Mouse (Mus musculus) fibroblast of lung, adult 2 months (primary cell): Measurements from ENCODE around the gene Gm17545.
A peak's percentile ranks its signal among the peaks of the same experiment; 100 is the strongest.

Experiments used
- DNase-seq: peaks from one replicate; pipeline ENCODE4 v3.0.0-alpha.2; 2011; ENCODE audit warnings: low read depth

The Gm17545 gene

DNA sequence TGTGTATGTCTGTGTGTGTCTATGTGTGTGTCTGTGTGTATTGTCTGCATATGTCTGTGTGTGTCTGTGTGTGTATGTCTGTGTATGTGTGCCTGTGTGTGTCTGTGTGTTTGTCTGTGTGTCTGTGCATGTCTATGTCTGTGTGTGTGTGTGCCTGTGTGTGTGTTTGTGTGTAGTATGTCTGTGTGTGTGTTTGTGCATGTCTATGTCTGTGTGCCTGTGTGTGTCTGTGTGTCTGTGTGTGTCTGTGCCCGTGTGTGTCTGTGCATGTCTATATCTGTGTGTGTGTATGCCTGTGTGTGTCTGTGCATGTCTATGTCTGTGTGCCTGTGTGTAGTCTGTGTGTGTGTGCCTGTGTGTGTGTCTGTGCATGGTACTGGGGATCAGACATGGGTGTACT, 9.0 kb upstream of the Gm17545 start:
- no peak for DNase-seq

DNA sequence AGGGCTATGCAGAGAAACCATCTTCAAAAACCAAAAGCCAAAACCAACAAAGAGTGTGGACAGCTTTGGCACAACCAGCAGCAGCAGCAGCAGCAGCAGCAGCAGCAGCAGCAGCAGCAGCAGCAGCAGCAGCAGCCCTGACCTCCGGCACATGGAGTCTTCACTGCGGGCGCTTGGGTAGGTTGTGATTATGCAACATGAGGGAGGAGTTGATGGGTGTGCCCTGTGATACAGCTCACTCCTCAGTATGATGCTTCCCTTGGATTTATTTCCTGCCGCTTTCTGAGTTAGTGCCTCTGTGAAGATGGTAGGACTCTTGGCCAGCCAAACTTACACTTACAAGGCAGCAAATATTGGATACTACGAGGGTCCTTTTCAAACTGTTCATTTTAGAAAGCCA, 6.9 kb upstream of the Gm17545 start:
- no peak for DNase-seq

DNA sequence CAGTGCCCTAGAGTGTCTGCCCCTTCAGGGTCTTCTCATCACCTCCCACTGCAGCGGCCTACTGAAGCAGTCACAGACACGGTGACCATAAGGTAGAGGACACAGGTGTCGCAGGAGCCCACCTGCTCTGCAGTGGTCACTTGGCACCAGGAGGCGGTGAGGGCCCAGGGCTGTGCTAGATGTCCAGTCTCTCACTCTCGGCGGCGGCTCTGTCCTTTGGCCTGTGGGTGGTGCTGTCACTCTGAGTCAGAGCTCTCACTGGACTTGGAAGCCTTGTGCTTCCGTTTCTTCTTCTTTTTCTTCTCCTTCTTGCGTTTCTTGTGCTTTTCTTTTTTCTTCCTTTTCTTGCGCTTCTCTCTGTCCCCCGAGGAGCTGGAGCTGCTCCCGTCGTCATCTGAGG, 5.7 kb upstream of the Gm17545 start:
- no peak for DNase-seq

DNA sequence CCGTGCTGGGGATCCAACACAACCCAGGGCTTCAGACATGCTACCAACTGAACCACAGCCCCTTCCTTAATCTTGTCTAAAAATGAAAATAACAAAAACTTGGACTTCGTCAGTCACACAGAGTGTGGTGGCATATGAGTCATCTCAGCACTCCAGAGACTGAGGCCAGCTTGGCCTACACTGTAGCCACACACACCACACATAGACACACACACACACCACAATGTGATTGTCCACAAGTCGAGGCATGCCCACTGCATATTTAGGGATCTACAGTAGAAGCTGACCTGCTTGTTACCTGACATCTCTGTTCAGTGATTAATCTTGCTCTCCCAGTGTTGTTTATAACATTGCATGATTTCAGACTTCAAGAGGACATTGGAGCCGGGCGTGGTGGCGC, 4.9 kb upstream of the Gm17545 start:
- no peak for DNase-seq

DNA sequence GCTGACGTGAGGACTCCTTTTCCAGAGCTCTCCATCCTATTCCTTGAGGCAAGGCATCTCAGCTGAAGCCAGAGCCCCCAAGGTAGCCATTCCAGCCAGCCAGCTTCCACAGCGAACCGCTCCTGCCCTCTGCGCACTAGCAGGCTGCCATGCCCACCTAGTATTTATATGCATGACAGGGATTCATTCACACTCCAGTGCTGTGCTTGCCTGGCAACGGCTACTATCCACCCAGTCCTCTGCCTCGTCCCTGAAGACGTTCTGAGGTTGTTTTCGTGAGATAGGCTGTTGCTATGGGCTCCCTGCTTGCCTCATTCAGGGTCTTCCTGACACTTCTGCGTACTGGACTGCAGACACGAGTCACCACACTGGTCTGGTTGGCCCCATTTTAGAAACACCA, 1.4 kb upstream of the Gm17545 start:
- DNase-seq = no peak

DNA sequence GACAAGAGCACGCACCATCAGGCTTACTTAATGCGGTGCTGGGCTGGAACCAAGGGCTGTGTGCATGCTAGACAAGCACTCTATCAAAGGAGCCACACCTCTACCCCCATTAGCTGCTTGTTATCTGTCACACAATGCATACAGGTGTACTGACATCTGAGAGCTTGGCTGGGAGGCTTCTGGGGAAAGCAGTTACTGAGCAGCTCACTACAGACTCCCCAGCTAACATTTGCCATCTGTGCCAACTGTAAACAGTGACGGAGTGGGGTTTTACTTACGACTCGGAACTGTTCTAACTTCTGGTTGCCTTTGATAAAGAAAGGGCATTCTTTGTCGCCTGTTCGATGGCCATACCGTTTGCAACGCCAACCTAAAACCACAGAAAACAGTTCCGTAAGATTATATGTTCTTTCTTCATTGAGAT, 577 bp upstream of the Gm17545 start:
- no peak for DNase-seq

DNA sequence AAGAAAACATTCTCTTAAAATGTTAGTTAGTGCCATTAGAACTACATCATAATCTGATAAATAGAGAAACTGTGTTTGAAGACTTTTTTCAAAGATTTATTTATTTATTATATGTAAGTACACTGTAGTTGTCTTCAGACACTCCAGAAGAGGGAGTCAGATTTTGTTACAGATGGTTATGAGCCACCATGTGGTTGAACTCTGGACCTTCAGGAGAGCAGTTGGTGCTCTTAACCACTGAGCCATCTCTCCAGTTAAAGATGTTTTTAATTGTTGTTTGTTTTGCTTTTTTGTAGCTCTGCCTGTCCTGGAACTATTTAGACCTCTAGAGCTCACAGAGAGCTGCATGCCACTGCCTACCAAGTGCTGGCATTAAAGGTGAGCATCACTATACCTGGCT, 951 bp downstream of the Gm17545 start:
- no peak for DNase-seq

DNA sequence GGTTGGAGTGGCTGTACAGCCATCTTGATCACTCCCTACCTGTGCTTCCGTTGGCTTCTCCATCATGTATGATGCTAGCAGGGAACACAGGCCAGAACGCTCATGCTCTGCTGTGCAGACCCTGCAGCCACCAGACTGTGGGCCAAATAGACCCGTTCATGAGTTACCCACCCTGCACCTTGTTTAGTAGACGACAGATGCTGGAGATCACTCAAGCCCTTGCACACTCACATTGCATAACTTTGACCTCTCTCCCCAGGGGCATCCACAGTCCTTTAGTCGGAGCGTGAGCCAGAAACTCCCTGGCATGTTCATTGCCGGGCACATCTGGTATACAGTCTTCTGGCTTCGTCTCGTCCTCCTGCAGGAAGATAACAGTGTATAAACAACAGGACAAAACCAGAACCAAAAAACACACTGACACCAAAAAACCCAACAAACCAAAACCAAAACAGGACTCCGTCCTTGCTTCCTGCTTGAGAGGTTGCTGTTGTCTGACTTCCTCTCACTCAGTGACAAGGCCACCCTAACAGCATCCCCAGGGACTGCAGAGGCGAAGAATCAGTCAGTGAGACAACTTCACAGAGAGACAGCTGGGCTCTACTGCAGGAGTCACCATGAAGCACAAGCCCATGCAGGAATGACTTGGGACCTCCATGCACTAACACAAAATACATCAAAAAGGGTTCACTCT, 3.2 kb downstream of the Gm17545 start:
- DNase-seq = no peak

DNA sequence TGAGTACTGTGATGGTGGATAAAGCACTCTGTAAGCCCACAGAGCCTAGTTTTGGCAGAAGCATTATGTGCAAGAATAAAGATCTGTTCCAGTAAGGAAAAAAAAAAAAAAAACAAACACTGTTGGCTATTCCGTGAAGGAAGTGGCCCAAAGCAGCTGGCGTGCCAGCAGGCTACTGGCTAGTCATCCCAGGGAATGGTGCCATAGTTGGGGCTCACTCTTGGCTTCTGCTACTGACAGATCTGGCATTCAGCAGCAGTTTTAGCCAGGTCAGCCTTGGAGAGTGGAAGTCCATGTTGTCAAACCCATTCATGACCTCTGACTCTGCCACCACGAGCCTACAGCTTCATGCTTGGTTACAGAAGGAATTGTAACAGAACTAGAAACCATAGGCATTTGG, 7.9 kb downstream of the Gm17545 start:
- DNase-seq = peak; percentile 94

DNA sequence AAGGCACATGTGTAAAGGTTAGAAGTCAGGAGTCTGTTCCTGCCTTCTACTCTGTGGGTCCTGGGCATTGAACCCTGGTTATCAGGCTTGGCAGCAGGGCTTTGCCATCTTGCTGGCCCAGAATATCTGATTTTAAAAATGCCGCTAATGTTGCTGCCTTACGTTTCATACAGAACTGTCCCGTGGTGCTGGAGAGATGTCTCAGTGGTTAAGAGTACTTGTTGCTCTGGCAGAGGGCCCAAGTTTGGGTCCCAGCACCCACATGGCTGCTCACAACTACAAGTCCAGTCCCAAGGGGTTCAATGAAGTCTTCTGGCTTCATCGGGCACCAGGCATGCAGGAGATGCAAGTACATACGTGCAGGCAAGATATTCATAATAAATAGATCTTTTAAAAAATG, 12.1 kb downstream of the Gm17545 start:
- DNase-seq = no peak

DNA sequence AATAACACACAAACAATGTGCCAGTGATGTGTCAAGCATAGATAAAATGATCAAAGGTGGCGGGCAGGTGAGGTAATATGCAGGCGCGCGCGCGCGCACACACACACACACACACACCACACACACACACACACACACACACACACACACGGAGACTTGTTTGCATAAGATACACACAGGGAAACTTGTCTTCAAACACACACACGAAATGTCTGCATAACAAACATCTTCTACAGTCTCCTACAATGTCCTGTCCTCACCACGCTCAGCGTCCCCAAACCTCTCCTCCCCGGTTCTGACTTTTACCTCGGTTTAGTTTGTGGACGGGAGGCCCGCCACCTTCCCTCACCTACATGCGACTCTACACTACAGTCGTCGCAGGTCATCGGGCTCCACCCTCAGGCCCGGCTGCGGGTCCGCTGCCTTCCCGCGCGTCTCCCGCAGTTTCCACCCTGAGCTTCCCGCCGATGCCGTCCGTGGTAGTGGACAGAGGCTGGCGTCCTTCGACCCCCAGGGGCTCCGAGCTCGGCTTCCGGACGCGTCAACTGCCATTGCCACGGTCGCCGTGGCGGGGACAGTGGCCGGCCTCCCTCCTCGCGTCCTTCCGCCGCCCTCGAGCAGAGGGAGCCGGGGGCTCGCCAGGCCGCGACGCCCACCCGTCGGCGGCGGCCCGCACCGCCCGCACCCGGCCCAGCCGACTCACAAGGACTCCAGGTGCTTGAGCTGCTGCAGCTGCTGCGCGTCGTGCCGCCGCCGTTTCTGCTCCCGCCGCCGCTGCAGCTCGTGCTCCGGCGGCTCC, 13.5 kb downstream of the Gm17545 start:
- DNase-seq = no peak

DNA sequence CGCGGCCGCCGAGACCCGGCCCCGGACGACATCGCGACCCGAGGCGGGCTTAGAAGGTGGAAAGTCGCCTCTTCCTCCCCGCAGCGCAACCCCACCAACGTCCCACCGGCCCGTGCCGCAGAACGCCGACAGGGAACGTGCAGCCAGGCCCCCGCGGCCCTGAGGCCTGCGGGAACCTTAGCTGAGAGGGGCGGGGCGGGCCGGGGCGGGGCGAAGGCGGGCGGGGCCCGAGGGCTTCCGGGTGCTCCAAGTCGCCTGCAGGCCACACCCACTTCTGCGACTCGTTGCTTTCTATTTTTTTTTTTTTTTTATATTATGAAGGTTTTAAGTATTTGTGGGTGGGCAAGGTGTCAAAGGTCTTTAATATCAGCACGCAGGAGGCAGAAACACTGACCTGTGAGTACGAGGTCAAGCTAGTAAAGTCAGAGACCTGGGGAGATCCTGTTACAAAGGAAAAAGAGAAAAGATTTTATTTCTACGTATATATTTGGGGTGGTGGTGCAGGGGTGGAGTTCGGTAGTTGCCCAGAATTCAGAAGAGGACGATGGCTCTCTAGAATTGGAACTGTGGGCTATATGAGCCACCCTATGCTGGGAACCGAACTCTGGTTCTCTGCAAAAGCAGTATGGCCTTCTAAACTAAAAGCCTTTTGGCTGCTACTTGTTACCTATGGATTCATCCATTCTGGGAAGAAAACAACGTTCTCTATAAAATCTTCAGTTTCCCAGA, 14.2 kb downstream of the Gm17545 start:
- no peak for DNase-seq

DNA sequence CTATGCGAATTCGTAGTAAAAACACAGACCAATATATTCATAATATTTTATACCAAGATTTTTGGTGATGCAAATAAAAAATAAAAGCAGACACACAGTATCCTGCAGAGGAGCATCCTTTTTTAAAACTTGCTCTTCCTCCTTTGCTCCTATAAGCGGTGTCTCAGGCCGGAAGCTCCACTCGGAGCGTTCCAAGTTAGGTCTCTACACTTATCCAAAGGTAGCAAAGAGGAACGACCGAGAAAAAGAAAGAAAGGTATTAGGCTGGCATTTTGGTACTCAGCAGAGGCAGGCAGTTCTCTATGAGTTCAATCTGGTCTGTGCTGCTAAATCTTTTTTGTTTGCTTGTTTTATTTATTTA, 14.8 kb downstream of the Gm17545 start:
- DNase-seq = no peak

DNA sequence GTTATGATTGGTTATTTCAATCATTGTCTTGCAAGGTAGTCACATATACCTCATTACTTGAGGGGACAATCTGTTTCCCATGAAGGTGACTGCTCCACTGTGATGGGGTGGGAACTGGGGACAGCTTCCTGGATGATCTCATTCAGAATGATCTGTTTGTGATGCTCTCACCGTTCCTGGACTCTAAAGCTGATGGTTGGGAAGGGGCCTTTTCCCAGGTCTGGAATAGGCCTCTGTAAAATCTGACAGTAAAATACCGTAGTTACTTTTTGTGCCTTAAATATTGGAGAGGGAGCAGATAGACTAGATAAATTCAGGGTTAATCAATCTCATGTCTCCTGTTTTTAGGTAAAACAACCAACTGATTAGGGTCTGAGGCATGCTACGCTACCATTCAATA, 15.6 kb downstream of the Gm17545 start, which contains the start of gene Rp9:
Gene Rp9, minus strand, starts transcription at position 101 of the 400 bp plus-strand sequence.
- no peak for DNase-seq

DNA sequence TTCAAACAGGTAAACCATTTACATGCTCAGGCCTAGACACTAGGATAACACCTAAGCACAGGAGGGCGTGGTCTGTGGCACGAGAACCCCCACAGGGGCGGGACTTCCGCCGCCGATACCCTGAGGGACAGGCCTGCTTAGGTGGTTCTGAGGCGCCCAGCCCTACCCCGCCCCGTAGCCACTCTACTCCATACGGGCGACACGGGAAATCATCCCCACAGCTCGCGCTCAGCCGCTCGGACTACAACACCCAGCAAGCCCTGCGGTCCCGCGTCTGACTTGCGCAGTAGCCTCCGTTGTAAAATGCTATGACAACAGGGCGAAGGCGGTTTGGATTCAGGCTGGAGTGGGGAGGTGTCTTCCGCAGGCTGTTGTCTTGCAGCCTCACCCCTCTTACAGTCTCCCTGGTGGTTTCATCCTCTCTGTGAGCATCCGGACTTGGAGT, 21.4 kb downstream of the Gm17545 start, which contains the start of gene Bbs9:
Gene Bbs9, plus strand, starts transcription at position 292 of the 445 bp plus-strand sequence.
- peak; percentile 76 for DNase-seq

DNA sequence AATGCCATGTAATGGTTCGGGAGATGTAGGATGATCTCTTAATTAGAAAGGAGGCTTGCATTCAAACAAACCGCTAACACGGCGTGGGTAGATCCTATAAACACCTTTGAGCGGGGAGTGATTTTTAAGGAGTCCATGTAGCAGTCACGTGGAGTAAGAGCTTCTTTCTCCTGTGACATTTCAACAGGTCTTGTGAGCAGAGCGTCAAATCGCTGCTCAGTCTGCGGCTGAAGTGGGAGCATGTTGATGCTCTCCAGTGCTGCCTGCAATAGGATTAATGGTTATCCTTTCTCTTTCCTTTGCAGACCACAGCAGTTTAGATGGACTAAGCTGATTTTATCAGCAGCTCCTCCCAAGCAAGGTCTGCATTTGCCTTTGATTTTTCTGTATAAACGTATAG, 22.2 kb downstream of the Gm17545 start:
- DNase-seq = no peak

DNA sequence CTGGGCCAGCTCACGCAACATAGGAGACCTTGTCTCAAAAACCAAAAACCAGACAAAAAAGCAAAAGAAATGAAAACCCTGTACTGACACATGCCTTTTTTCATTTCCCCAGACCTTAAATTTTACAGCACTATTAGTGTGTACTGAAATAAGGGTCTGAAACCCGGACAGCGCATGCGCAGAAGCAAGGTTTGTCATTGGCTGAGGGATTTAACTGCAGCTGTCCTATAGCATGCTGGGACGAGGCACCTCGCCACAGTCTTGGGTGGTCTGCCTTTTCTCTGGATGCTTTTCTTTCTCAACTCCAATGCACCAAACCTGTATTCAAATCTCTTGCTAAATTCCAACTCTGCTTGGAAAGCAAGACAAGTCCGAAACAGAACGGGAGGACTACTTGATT, 24.9 kb downstream of the Gm17545 start:
- no peak for DNase-seq

DNA sequence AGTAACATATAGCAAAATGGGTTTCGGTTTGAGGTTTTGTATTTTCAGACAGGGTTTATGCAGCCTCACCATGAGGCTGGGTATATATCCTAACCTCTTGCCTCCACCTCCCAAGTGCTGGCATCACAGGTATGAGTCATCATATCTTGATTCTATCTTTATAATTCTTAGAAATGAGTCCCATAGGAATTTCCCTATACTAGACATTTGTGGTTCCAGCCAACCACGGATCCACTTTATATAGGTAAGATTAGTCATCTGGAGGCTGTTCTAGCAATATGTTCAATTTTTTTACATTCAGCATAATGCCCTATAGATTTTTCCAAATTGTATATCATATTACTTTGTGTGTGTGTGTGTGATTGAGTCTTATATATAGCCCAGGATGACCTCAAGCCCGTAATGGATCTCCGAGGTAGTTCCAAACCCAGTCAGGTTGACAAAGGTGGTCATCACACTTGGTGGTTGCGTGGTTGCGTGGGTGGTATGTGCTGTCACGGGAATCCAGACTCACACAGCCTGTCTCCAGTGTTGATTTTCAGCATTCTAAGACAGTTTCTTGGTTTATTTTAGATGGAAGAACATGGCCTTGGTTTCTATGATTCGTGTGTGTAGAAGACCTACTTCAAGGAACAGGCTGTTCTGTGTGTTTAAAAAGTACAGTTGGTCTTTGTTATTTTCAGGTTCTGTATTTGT, 29.9 kb downstream of the Gm17545 start:
- no peak for DNase-seq

DNA sequence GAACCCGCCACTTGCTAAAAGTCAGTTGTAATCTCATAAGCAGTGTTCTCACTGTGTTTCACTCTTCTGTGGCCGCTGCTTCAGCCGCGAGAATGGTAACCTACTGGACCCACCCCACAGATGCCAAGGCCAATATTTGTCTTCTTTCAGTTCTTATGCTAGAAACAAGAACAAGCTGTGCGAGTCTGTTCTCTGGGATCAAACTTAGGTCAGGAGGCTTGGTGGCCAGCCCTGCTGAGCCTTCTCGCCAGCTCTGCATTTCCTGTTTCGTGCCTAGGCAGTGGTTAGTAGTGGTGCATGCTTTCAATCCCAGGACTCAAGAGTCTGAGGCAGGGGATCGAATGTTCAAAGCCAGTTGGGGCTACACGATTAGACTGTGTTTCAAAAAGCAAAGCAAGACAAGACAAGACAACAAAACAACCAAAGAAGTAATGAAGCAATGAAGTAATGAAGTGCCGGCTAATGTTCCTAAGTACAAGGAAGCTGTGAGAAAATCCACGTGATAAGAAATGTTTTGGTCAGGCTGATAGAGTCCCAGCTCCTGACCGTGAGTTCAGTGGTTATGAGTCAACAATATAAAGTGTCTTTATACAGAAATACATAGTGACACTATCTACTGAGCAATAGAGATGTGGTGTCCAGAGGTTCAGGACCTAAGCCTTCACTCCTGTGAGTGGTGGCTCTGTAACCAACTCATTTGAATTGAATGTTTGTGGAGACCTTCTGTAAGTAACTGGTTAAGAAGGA, 30.6 kb downstream of the Gm17545 start:
- DNase-seq = peak; percentile 81

DNA sequence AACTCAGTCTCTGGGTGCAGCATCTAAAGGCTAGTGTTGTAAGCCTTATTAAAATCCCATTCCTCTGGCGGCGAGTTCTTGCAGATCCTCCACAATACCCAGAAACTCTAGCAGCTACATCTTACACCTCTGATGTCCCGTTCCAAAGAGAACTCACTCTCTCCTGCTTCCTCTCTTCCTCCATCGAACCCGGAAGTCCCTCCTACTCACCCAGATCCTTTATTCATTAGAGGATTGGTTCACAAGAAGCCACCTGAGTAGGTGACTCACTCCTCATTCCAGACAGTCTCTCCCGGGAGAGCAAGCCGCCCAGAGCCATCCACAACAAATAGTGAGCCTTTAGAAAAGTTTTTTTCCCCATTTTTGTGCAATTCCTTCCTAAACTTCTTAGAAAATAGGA, 32.1 kb downstream of the Gm17545 start:
- no peak for DNase-seq

DNA sequence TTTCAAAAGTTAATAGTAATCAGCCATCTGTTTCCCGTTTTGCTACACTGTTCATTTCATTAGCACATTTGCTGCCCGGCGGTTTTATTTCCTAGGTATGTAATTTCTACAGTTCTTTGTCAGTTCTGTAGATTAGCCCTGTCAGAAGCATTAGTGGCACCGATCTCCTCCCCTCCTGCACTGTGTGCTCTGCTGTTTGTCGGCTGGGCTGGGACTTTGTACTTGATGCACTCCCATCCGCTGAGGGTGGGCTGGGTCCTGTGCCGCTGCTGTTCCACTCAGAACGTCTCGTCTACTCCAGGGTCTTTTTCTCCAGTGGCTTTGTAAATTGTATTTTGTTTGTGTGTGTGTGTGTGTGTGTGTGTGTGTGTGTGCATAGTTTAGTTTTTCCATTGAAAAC, 34.9 kb downstream of the Gm17545 start:
- no peak for DNase-seq
